Mouse (Mus musculus): ENCODE results near the gene Zfp704. TPM values are rescaled to one million over a fixed set of nuclear protein-coding genes. Genes with fewer than 3 reads are reported as not detected.

Gene Zfp704
- polyA plus RNA-seq, 1 experiment from 2014 or later, result 12.0 TPM

GRCm38 (mm10) chr3:9477386-9477785 is 132.5 kb downstream of the Zfp704 start:
- Histone ChIP-seq H3K4me2 (no peak overlapping the region), H3K36me3 (no peaks in the 10 kb centered on the region), H3K9me3 (replicated peaks) (no peaks in the 10 kb centered on the region), H3K27me3 (replicated peaks) (no peaks in the 10 kb centered on the region), H3K4me1 (no peaks in the 10 kb centered on the region), H3K9ac (replicated peaks) (no peak overlapping the region), H3K27ac (replicated peaks) (no peak overlapping the region), H3K4me3 (replicated peaks) (no peak overlapping the region)
- WGBS, result 85% methylated on average over 2 of the region's 2 CpGs
- ATAC-seq (ENCODE audit: low FRiP score), result no peak

GRCm38 (mm10) chr3:9476336-9476735 is 133.5 kb downstream of the Zfp704 start:
- no peak overlapping the region for H3K27ac ChIP-seq (replicated peaks)
- no peak overlapping the region for H3K4me3 ChIP-seq (replicated peaks)
- H3K4me1 ChIP-seq, result no peaks in the 10 kb centered on the region
- H3K4me2 ChIP-seq, result no peak overlapping the region
- no peak overlapping the region for H3K9ac ChIP-seq (replicated peaks)
- no peaks in the 10 kb centered on the region for H3K27me3 ChIP-seq (replicated peaks)
- 96% methylated on average over 3 of the region's 3 CpGs for WGBS
- ATAC-seq (ENCODE audit: low FRiP score), result no peak
- no peaks in the 10 kb centered on the region for H3K9me3 ChIP-seq (replicated peaks)
- H3K36me3 ChIP-seq, result no peaks in the 10 kb centered on the region

DNA sequence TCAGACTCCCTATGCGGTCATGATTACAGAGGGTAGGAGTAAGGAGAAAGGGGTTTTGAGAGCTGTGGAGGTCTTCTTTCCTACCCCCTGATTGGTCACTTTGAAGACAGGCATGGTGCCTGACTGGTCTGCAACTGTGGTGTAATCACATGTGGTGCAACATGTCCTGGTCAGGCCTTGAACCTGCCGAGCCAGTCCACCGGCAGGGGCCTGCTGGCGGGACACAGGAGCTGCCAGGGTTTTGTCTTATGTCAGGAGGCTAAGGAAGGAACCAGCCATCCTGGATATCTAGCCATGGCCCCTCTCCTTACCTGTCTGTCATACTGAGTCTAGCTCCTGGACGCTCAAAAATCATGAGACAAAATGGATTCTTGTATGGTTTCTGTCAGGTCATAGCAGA is 134.4 kb downstream of the Zfp704 start:
- no peaks in the 10 kb centered on the region for H3K36me3 ChIP-seq
- no peak overlapping the region for H3K4me2 ChIP-seq
- no peaks in the 10 kb centered on the region for H3K4me1 ChIP-seq
- no peak overlapping the region for H3K9ac ChIP-seq (replicated peaks)
- 91% methylated on average over 5 of the region's 5 CpGs for WGBS
- H3K9me3 ChIP-seq (replicated peaks), result no peaks in the 10 kb centered on the region
- no peak overlapping the region for H3K4me3 ChIP-seq (replicated peaks)
- H3K27ac ChIP-seq (replicated peaks), result no peak overlapping the region
- no peak for ATAC-seq (ENCODE audit: low FRiP score)
- H3K27me3 ChIP-seq (replicated peaks), result no peaks in the 10 kb centered on the region

DNA sequence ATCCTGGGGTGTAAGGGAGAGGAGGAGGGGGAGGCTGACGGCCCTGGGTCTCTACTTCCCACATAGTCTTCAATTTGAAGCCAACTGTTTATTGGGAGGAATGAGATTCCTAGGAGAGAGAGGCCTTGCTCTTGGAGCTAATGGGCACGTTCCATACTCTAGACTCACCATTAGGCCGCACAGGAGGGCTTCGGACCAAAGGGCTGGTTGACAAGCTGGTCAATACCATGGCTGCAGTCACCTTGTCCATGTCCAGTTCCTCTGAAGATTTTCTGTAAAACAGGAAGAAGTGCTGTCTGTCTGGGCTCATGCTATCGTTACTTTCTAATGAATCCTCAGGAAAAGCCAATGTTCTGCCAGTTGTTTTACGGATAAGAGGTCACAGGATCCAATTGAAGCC is 135.6 kb downstream of the Zfp704 start:
- Histone ChIP-seq H3K4me2 (no peak overlapping the region), H3K4me1 (no peaks in the 10 kb centered on the region), H3K4me3 (replicated peaks) (no peak overlapping the region), H3K27ac (replicated peaks) (no peak overlapping the region), H3K27me3 (replicated peaks) (no peaks in the 10 kb centered on the region), H3K9me3 (replicated peaks) (no peaks in the 10 kb centered on the region), H3K36me3 (no peaks in the 10 kb centered on the region), H3K9ac (replicated peaks) (no peak overlapping the region)
- no peak for ATAC-seq (ENCODE audit: low FRiP score)
- whole genome bisulfite sequencing, result 93% methylated on average over 6 of the region's 6 CpGs

DNA sequence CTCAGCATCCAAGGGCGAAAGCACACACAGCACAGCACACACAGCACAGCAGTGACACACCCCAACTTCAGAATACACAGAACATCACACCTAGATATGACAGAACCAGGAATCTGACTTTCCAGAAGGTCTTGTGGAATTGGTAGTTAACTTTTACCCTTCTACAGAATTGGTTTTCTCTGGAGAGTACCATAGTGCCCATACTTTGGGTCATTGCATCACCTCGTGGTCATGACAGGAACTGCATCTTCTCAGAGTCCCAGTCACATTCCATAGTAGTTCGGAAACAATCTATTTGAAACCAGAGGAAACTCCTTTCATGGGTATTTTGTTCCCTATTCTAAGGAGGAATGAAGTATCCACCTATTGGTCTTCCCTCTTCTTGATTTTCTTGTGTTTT is 143.6 kb downstream of the Zfp704 start:
- Histone ChIP-seq H3K9ac (replicated peaks) (no peak overlapping the region), H3K27me3 (replicated peaks) (no peaks in the 10 kb centered on the region), H3K9me3 (replicated peaks) (no peaks in the 10 kb centered on the region), H3K27ac (replicated peaks) (no peak overlapping the region), H3K4me3 (replicated peaks) (no peak overlapping the region), H3K4me1 (no peaks in the 10 kb centered on the region), H3K36me3 (0 out of 2 replicates have a peak, but pooled peaks cover 4% of the 10 kb centered on the region), H3K4me2 (no peak overlapping the region)
- ATAC-seq (ENCODE audit: low FRiP score), result no peak; the same call in 1 of the 2 replicates
- 51% methylated on average over 3 of the region's 3 CpGs for WGBS

DNA sequence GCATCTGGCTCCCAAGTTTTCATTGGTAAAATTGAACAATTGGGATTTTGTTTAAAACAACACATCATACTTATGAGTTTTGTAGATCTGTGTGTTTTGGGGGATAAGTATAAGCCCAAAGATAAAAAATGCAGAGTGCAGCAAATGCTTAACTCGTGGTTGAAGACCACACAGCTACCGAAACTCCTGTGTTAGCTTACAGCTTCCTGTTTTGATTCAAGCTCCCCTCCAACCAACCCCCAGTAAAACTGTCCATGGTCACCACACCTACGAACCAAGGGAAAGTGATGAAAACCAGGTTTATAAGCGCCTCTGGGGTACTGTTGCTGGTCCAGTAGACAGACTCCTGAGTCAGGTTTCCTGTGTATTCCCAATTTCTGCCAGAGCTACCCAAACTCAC is 144.2 kb downstream of the Zfp704 start:
- H3K4me3 ChIP-seq (replicated peaks), result no peak overlapping the region
- no peaks in the 10 kb centered on the region for H3K9me3 ChIP-seq (replicated peaks)
- H3K4me1 ChIP-seq, result no peaks in the 10 kb centered on the region
- H3K36me3 ChIP-seq, result 0 out of 2 replicates have a peak, but pooled peaks cover 4% of the 10 kb centered on the region
- H3K27ac ChIP-seq (replicated peaks), result no peak overlapping the region
- ATAC-seq (ENCODE audit: low FRiP score), result no peak
- no peak overlapping the region for H3K9ac ChIP-seq (replicated peaks)
- H3K4me2 ChIP-seq, result no peak overlapping the region
- 87% methylated on average over 4 of the region's 4 CpGs for WGBS
- H3K27me3 ChIP-seq (replicated peaks), result no peaks in the 10 kb centered on the region

DNA sequence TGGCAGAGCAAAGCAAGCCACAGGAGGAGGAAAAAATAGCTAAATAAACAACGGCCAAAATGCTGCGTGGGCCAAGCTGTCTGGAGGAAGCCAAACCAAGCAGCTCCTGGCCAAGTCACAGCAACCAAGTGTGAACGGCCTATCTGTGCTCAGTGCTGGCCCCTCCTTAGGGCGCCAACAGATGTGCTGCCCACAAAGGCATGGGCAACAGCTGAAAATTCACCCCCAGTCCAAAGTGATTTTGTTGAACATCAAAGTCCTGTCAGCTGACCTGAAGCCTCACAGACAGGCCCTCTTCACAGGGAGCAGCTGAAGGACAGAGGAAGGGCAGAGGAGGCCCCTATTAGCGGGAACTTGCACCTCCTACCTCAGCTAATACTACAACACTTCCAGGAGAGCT is 148.2 kb downstream of the Zfp704 start:
- ATAC-seq (ENCODE audit: low FRiP score), result no peak
- no peak overlapping the region for H3K4me3 ChIP-seq (replicated peaks)
- no peaks in the 10 kb centered on the region for H3K9me3 ChIP-seq (replicated peaks)
- H3K27me3 ChIP-seq (replicated peaks), result no peaks in the 10 kb centered on the region
- H3K4me2 ChIP-seq, result no peak overlapping the region
- peaks cover 7% of the 10 kb centered on the region; the same call in 1 of the 2 replicates for H3K36me3 ChIP-seq
- H3K9ac ChIP-seq (replicated peaks), result no peak overlapping the region
- H3K27ac ChIP-seq (replicated peaks), result no peak overlapping the region
- H3K4me1 ChIP-seq, result no peaks in the 10 kb centered on the region
- WGBS, result 90% methylated on average over 5 of the region's 5 CpGs

DNA sequence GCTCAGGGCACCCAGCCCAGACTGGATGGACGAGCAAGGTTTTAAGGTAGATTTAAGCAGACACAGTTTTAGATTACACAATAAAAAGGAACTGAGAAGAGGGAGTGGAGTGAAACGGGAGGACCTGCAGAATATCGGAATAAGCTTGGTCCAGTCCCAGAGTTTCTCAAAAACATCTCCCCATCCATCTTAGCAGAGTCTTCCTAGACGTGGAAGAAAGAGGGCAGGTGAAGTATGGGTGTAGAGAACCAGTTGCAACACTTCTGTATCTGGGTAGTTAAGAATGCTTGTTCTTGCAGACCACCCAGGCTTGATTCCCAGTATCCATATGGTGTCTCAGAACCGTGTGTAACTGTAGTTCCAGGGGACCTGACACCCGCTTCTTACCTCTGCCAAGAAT is 149.6 kb downstream of the Zfp704 start:
- Histone ChIP-seq H3K4me2 (no peak overlapping the region), H3K4me3 (replicated peaks) (no peak overlapping the region), H3K4me1 (no peaks in the 10 kb centered on the region), H3K9me3 (replicated peaks) (no peaks in the 10 kb centered on the region), H3K9ac (replicated peaks) (no peak overlapping the region), H3K36me3 (peaks cover 7% of the 10 kb centered on the region; the same call in 1 of the 2 replicates), H3K27ac (replicated peaks) (no peak overlapping the region), H3K27me3 (replicated peaks) (no peaks in the 10 kb centered on the region)
- 91% methylated on average over 6 of the region's 6 CpGs for WGBS
- ATAC-seq (ENCODE audit: low FRiP score), result no peak

- no peak overlapping the region for H3K4me3 ChIP-seq (replicated peaks)
- H3K9ac ChIP-seq (replicated peaks), result no peak overlapping the region
- ATAC-seq (ENCODE audit: low FRiP score), result no peak
- H3K4me1 ChIP-seq, result no peaks in the 10 kb centered on the region
- WGBS, result 75% methylated on average over 10 of the region's 10 CpGs
- no peaks in the 10 kb centered on the region for H3K9me3 ChIP-seq (replicated peaks)
- peaks cover 3% of the 10 kb centered on the region; the same call in 1 of the 2 replicates for H3K36me3 ChIP-seq
- H3K27ac ChIP-seq (replicated peaks), result no peak overlapping the region
- no peaks in the 10 kb centered on the region for H3K27me3 ChIP-seq (replicated peaks)
- no peak overlapping the region for H3K4me2 ChIP-seq
These were observed 153.4 kb downstream of the Zfp704 start for GRCm38 (mm10) chr3:9456380-9456890.

DNA sequence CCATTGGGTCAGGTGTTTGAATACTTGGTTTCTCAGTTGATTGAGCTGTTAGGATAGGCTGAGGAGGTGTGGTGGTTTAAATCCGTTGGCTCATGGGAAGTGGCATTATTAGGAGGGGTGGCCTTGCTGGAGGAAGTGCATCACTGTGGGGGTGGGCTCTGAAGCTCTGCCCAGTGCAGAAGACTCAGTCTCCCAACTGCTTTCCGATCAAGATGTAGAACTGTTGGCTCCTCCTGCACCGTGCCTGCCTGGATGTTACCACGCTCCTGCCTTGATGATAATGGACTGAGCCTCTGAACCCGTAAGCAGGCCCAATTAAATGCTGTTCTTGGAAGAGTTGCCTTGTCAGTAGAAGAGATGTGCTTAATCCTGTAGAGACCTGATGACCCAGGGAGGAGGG is 154.5 kb downstream of the Zfp704 start:
- H3K4me2 ChIP-seq, result no peak overlapping the region
- no peaks in the 10 kb centered on the region for H3K9me3 ChIP-seq (replicated peaks)
- WGBS, result 93% methylated on average over 5 of the region's 5 CpGs
- H3K4me1 ChIP-seq, result no peaks in the 10 kb centered on the region
- ATAC-seq (ENCODE audit: low FRiP score), result no peak
- H3K36me3 ChIP-seq, result peaks cover 3% of the 10 kb centered on the region; the same call in 1 of the 2 replicates
- H3K4me3 ChIP-seq (replicated peaks), result no peak overlapping the region
- H3K9ac ChIP-seq (replicated peaks), result no peak overlapping the region
- H3K27ac ChIP-seq (replicated peaks), result no peak overlapping the region
- no peaks in the 10 kb centered on the region for H3K27me3 ChIP-seq (replicated peaks)

DNA sequence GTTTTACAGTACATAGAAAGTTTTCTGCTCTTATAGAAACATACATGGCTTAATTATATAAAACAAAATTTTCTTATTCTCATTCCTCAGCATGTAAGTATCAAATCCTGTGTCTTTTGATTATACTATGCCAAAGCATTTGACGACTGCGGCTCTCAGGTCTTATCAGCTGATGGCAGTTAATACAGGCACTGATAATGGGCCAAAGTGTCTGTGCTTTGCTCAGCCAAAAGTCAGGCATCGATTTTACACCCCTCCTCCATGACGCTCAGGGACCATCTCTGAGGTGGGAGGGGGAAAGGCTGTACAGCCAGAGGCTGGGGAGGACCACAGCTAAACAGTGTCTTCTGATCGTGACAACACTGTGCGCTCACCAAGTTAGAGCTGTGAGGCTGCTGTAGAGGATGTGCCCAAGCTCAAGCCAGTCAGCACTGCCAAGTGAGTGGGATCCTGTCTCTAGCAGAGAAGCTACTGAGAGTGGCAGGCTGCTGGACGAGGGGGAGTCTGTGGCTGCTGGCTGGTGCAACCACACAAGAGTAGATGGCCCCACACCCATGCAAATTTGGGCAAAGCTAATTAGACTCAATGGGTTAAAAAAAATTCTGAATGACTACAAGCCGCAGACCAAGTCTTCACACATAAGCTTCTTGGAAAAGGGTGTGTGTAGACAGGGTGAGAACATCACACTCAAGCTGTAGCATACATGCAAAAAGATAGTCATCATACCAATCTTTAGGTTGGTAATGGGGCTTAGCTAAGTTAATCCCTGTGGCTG is 155.1 kb downstream of the Zfp704 start:
- WGBS, result 89% methylated on average over 8 of the region's 8 CpGs

GRCm38 (mm10) chr3:9450521-9450920 is 159.4 kb downstream of the Zfp704 start:
- Histone ChIP-seq H3K27ac (replicated peaks) (no peak overlapping the region), H3K36me3 (peaks cover 19% of the 10 kb centered on the region), H3K27me3 (replicated peaks) (no peaks in the 10 kb centered on the region), H3K4me3 (replicated peaks) (no peak overlapping the region), H3K4me2 (no peak overlapping the region), H3K9me3 (replicated peaks) (no peaks in the 10 kb centered on the region), H3K4me1 (peaks cover 9% of the 10 kb centered on the region; the same call in 1 of the 2 replicates), H3K9ac (replicated peaks) (no peak overlapping the region)
- 96% methylated on average over 12 of the region's 12 CpGs for WGBS
- ATAC-seq (ENCODE audit: low FRiP score), result no peak

More for the DNA sequence above, 155.1 kb downstream of the Zfp704 start:
- Histone ChIP-seq H3K4me1 (peaks cover 1% of the 10 kb centered on the region; the same call in 1 of the 2 replicates), H3K27ac (replicated peaks) (no peak overlapping the region), H3K4me2 (no peak overlapping the region), H3K36me3 (no peaks in the 10 kb centered on the region), H3K4me3 (replicated peaks) (no peak overlapping the region), H3K9ac (replicated peaks) (no peak overlapping the region), H3K9me3 (replicated peaks) (no peaks in the 10 kb centered on the region), H3K27me3 (replicated peaks) (no peaks in the 10 kb centered on the region)
- ATAC-seq (ENCODE audit: low FRiP score), result no peak
